Mouse (Mus musculus): ENCODE results near the gene Olfr1239. TPM values are rescaled to one million over a fixed set of nuclear protein-coding genes. Genes with fewer than 3 reads are reported as not detected.

Olfr1239 gene
- polyA plus RNA-seq (2015; fragmentation: Nextera tagmentation; extraction: Ambion mirVana) = not detected in 2 replicates

DNA sequence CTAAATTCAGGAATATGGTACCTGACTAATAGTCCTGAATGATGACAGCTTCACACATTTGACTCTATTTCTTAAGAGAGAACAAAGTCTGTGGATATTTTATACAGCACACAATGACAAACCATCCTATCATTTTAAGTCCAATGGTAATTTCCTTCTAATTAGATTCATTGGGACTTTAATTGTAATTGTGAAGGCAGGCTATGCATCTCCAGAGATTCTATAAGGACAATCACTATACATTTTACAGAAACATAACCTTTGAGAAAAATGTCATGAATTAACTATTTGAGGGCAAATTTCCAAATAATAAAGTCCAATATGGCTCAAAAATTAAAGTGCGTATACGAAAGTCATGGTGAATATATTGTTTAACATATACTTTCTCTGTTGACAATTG, at the start of gene Olfr1239:
Olfr1239 (minus strand) TSS at position 101 of the 400 bp plus-strand sequence.
- 95% methylated on average over 2 of the region's 2 CpGs for WGBS
- H3K9ac ChIP-seq (replicated peaks) = no peak within 1 kb of the TSS

DNA sequence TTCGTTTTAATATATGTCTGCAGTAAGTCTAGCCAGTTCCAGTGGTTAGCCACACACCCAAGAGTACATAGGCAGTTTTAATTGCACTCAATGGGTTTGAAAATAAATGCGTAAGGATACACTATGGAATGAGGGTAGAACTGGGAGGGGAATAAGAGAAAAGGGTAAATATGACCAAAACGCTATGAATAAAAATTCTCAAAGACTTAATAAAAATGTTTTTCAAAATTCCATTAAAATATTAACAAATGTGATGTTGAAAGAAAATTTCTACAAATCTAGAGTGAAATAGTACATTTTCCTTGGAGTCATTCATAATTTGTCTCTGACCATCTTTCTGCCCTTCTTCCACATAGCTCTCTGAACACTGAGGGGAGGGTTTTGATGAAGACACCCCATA, 22.7 kb upstream of the Olfr1239 start, which contains the start of gene Olfr1240:
Olfr1240 (minus strand) TSS at position 101 of the 400 bp plus-strand sequence.
- WGBS = 85% methylated on average over 3 of the region's 3 CpGs
- H3K27ac ChIP-seq = no peak within 1 kb of the TSS
- H3K9ac ChIP-seq (replicated peaks) = no peak within 1 kb of the TSS
- H3K4me1 ChIP-seq (replicated peaks) = no peaks in the 10 kb centered on the region
- no peak within 1 kb of the TSS for H3K4me3 ChIP-seq (replicated peaks)
- ATAC-seq = no peak
- no peaks in the 10 kb centered on the region for H3K27me3 ChIP-seq
- H3K36me3 ChIP-seq = no peaks in the 10 kb centered on the region
- no peak within 1 kb of the TSS for H3K4me2 ChIP-seq (replicated peaks)
- no peaks in the 10 kb centered on the region for H3K9me3 ChIP-seq

More for the DNA sequence above, at the start of gene Olfr1239:
- Histone ChIP-seq H3K4me2 (replicated peaks) (no peak within 1 kb of the TSS), H3K27ac (no peak within 1 kb of the TSS), H3K4me3 (replicated peaks) (no peak within 1 kb of the TSS), H3K4me1 (replicated peaks) (no peaks in the 10 kb centered on the region), H3K36me3 (no peaks in the 10 kb centered on the region), H3K9me3 (no peaks in the 10 kb centered on the region; the same call in 1 of the 2 replicates), H3K27me3 (no peaks in the 10 kb centered on the region)
- ATAC-seq = no peak

DNA sequence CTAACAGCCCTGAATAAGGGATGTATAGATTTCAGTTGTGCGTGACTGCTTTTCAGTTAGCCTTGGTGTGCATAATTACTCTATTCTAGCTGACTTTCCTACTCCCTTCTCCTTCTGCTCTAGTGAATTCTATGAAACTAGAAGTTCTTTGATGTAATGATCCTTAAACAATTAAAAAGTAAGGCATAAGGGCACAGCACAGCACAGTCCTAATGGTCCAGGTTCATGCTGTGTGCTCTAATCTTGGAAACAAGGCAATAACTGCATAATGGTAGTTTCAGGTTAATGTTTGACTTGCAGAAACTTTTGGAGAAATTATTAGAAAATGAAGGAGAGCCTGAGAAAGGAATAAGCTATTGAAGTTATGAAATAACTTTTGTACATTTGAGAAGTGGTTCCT, 5.7 kb downstream of the Olfr1239 start:
- Histone ChIP-seq H3K27me3 (no peaks in the 10 kb centered on the region), H3K36me3 (no peaks in the 10 kb centered on the region), H3K9ac (replicated peaks) (no peak overlapping the region), H3K4me2 (replicated peaks) (no peak overlapping the region), H3K9me3 (no peaks in the 10 kb centered on the region), H3K4me3 (replicated peaks) (no peak overlapping the region), H3K4me1 (replicated peaks) (no peaks in the 10 kb centered on the region), H3K27ac (no peak overlapping the region)
- no peak for ATAC-seq
- 82% methylated on average over 1 of the region's 1 CpGs for WGBS

DNA sequence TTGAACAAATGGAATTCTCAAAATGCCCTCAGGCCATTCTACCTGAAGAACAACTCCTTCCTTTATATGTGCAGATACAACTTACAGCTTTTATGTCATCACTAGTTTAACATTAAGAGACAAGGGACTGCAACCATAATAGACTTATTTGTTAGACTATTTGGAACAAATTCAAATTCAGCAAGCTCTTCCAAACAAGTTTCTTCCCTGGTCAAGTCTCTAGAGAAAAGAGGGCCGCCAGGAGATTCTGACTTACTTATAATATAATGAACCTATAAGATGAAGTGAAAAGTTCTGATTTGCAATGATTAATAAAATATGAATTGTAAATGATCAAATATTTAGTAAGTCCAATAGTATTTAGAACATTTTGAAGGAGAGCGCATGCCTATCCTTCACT, 10.6 kb downstream of the Olfr1239 start, which contains the start of gene Olfr1238:
Olfr1238 (minus strand) TSS at position 101 of the 400 bp plus-strand sequence.
- Histone ChIP-seq H3K27ac (no peak within 1 kb of the TSS), H3K4me1 (replicated peaks) (no peaks in the 10 kb centered on the region), H3K27me3 (no peaks in the 10 kb centered on the region), H3K36me3 (no peaks in the 10 kb centered on the region), H3K4me2 (replicated peaks) (no peak within 1 kb of the TSS), H3K9ac (replicated peaks) (no peak within 1 kb of the TSS), H3K9me3 (no peaks in the 10 kb centered on the region), H3K4me3 (replicated peaks) (no peak within 1 kb of the TSS)
- no peak for ATAC-seq
- 91% methylated on average over 2 of the region's 2 CpGs for WGBS

DNA sequence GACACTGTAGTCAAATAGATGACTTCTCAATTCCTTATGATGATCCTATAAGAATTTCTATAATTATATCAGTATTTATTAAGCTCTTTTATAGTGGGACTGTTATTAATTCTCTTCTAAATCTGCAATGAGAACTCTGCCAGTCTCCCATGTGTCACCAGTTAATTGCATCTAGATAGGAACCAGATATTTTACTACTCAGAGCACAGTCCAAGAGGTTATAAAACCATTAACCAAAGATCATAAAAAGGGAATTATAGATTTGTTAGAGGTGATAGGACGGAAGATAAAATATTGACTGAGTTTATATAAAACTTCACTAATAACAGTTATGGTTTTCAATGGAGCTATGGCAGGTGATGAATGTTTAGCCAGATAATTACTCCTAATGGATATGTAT, 19.3 kb downstream of the Olfr1239 start:
- Histone ChIP-seq H3K27ac (no peak overlapping the region), H3K27me3 (no peaks in the 10 kb centered on the region), H3K9ac (replicated peaks) (no peak overlapping the region), H3K4me3 (replicated peaks) (no peak overlapping the region), H3K9me3 (no peaks in the 10 kb centered on the region), H3K4me2 (replicated peaks) (no peak overlapping the region), H3K4me1 (replicated peaks) (no peaks in the 10 kb centered on the region), H3K36me3 (no peaks in the 10 kb centered on the region)
- ATAC-seq = no peak
- WGBS = 100% methylated on average over 1 of the region's 1 CpGs

Other genes with a start within 250 kb of the Olfr1239 start
- not detected in 2 replicates for gene Olfr1225, start 245.7 kb downstream of the Olfr1239 start, polyA plus RNA-seq (2015; fragmentation: Nextera tagmentation; extraction: Ambion mirVana)
- gene Olfr1226, start 220.4 kb downstream of the Olfr1239 start, polyA plus RNA-seq (2015; fragmentation: Nextera tagmentation; extraction: Ambion mirVana) = not detected in 2 replicates
- not detected in 2 replicates for gene Olfr1228, start 166.3 kb downstream of the Olfr1239 start, polyA plus RNA-seq (2015; fragmentation: Nextera tagmentation; extraction: Ambion mirVana)
- gene Olfr1229, start 132.4 kb downstream of the Olfr1239 start, polyA plus RNA-seq (2015; fragmentation: Nextera tagmentation; extraction: Ambion mirVana) = not detected in 2 replicates
- not detected in 2 replicates for gene Olfr1230, start 123.1 kb downstream of the Olfr1239 start, polyA plus RNA-seq (2015; fragmentation: Nextera tagmentation; extraction: Ambion mirVana)
- not detected in 2 replicates for gene Olfr1231, start 113.3 kb downstream of the Olfr1239 start, polyA plus RNA-seq (2015; fragmentation: Nextera tagmentation; extraction: Ambion mirVana)
- not detected in 2 replicates for gene Olfr1232, start 90.7 kb downstream of the Olfr1239 start, polyA plus RNA-seq (2015; fragmentation: Nextera tagmentation; extraction: Ambion mirVana)
- not detected in 2 replicates for gene Olfr1233, start 78.0 kb downstream of the Olfr1239 start, polyA plus RNA-seq (2015; fragmentation: Nextera tagmentation; extraction: Ambion mirVana)
- not detected in 2 replicates for gene Olfr1234, start 55.5 kb downstream of the Olfr1239 start, polyA plus RNA-seq (2015; fragmentation: Nextera tagmentation; extraction: Ambion mirVana)
- not detected in 2 replicates for gene Olfr1238, start 10.7 kb downstream of the Olfr1239 start, polyA plus RNA-seq (2015; fragmentation: Nextera tagmentation; extraction: Ambion mirVana)
- not detected in 2 replicates for gene Olfr1240, start 22.6 kb upstream of the Olfr1239 start, polyA plus RNA-seq (2015; fragmentation: Nextera tagmentation; extraction: Ambion mirVana)
- gene Olfr1241, start 66.7 kb upstream of the Olfr1239 start, polyA plus RNA-seq (2015; fragmentation: Nextera tagmentation; extraction: Ambion mirVana) = not detected in 2 replicates
- not detected in 2 replicates for gene Olfr1242, start 77.9 kb upstream of the Olfr1239 start, polyA plus RNA-seq (2015; fragmentation: Nextera tagmentation; extraction: Ambion mirVana)
- not detected in 2 replicates for gene Olfr1243, start 111.1 kb upstream of the Olfr1239 start, polyA plus RNA-seq (2015; fragmentation: Nextera tagmentation; extraction: Ambion mirVana)
- not detected in 2 replicates for gene Olfr1245, start 158.0 kb upstream of the Olfr1239 start, polyA plus RNA-seq (2015; fragmentation: Nextera tagmentation; extraction: Ambion mirVana)
- gene Olfr1246, start 172.8 kb upstream of the Olfr1239 start, polyA plus RNA-seq (2015; fragmentation: Nextera tagmentation; extraction: Ambion mirVana) = not detected in 2 replicates
- gene Olfr1247, start 193.7 kb upstream of the Olfr1239 start, polyA plus RNA-seq (2015; fragmentation: Nextera tagmentation; extraction: Ambion mirVana) = not detected in 2 replicates
- gene Olfr1248, start 197.8 kb upstream of the Olfr1239 start, polyA plus RNA-seq (2015; fragmentation: Nextera tagmentation; extraction: Ambion mirVana) = not detected in 2 replicates
- gene Olfr1249, start 214.6 kb upstream of the Olfr1239 start, polyA plus RNA-seq (2015; fragmentation: Nextera tagmentation; extraction: Ambion mirVana) = not detected in 2 replicates
- gene Olfr1250, start 241.1 kb upstream of the Olfr1239 start, polyA plus RNA-seq (2015; fragmentation: Nextera tagmentation; extraction: Ambion mirVana) = not detected in 2 replicates